Mouse (Mus musculus) kidney, adult 8-10 months (tissue): Measurements from ENCODE around the gene Asb2.

Experiments used
- DNase-seq, 2 experiments: peaks; one replicate each; pipeline ENCODE4 v3.0.0; 2022

Asb2 gene

GRCm38 (mm10) chr12:103314640-103315361, 41.0 kb downstream of the Asb2 start:
- DNase-seq = no peak

- no peak for DNase-seq
These were observed 41.7 kb downstream of the Asb2 start for GRCm38 (mm10) chr12:103313871-103314639.

- no peak for DNase-seq
These were observed 42.5 kb downstream of the Asb2 start for GRCm38 (mm10) chr12:103313274-103313673.

GRCm38 (mm10) chr12:103311921-103312320, 43.9 kb downstream of the Asb2 start:
- peak; percentile 90 to 93 for DNase-seq

GRCm38 (mm10) chr12:103310744-103311267, 45.0 kb downstream of the Asb2 start, which contains the start of gene Fam181a:
Fam181a (plus strand) TSS chr12:103310975.
- no peak for DNase-seq

GRCm38 (mm10) chr12:103306720-103307119, 49.1 kb downstream of the Asb2 start:
- DNase-seq = peak in 1 of 2 experiments; percentile 46

- peak in 1 of 2 experiments; percentile 51 for DNase-seq
These were observed 49.6 kb downstream of the Asb2 start for GRCm38 (mm10) chr12:103306224-103306623.

GRCm38 (mm10) chr12:103302960-103303359, 52.8 kb downstream of the Asb2 start:
- no peak for DNase-seq

GRCm38 (mm10) chr12:103301645-103302044, 54.2 kb downstream of the Asb2 start:
- peak; percentile 33 to 71 for DNase-seq

GRCm38 (mm10) chr12:103300493-103300892, 55.3 kb downstream of the Asb2 start:
- DNase-seq = peak in 1 of 2 experiments; percentile 24

- no peak for DNase-seq
These were observed 59.5 kb downstream of the Asb2 start for GRCm38 (mm10) chr12:103296292-103296691.

- no peak for DNase-seq
These were observed 63.4 kb downstream of the Asb2 start for GRCm38 (mm10) chr12:103292366-103292765.

GRCm38 (mm10) chr12:103287276-103287675, 68.5 kb downstream of the Asb2 start:
- DNase-seq = no peak

- peak; percentile 66 to 73 for DNase-seq
These were observed 72.4 kb downstream of the Asb2 start for GRCm38 (mm10) chr12:103283411-103283810.

- no peak for DNase-seq
These were observed 72.9 kb downstream of the Asb2 start for GRCm38 (mm10) chr12:103282936-103283335.

GRCm38 (mm10) chr12:103281912-103282311, 73.9 kb downstream of the Asb2 start:
- DNase-seq = peak; percentile 83 to 91

GRCm38 (mm10) chr12:103281491-103281890, 74.3 kb downstream of the Asb2 start:
- DNase-seq = no peak

GRCm38 (mm10) chr12:103276422-103276821, 79.4 kb downstream of the Asb2 start:
- DNase-seq = no peak

- no peak for DNase-seq
These were observed 82.1 kb downstream of the Asb2 start for GRCm38 (mm10) chr12:103273732-103274131.

- DNase-seq = no peak
These were observed 82.8 kb downstream of the Asb2 start for GRCm38 (mm10) chr12:103273051-103273450.

- DNase-seq = no peak
These were observed 83.6 kb downstream of the Asb2 start for GRCm38 (mm10) chr12:103272176-103272575.
